Mouse (Mus musculus) spleen, adult 18-20 months (tissue): ENCODE measurements around the gene Hint3.

Experiments
- DNase-seq, 2 experiments: peaks; one replicate each; pipeline ENCODE4 v3.0.0; 2022; ENCODE audit warnings: mixed read lengths in 2 of 2

Gene Hint3

GRCm38 (mm10) chr10:30587037-30587436 is 42.4 kb downstream of the Hint3 start:
- DNase-seq, result no peak

- no peak for DNase-seq
Observed at GRCm38 (mm10) chr10:30585691-30586090, 43.7 kb downstream of the Hint3 start.

GRCm38 (mm10) chr10:30577670-30578280 is 51.7 kb downstream of the Hint3 start:
- DNase-seq, result no peak

- DNase-seq, result no peak
Observed at GRCm38 (mm10) chr10:30566364-30566763, 63.1 kb downstream of the Hint3 start.

GRCm38 (mm10) chr10:30564651-30565050 is 64.8 kb downstream of the Hint3 start:
- DNase-seq, result no peak
